Mouse (Mus musculus) lung, postnatal 0 days (tissue): ENCODE measurements at regions not wholly inside any gene's neighbourhood (a gene's known extent, or its start where the extent isn't known, plus 50 kb on each side); places are given as distances from the start of the nearest gene placed in this dataset.

Experiments used
- CTCF ChIP-seq: IDR thresholded peaks from 2 replicates; pipeline ENCODE4 v1.5.1; 2016; ENCODE audit warnings: antibody characterized with exemption, mild to moderate bottlenecking
- EP300 ChIP-seq: IDR thresholded peaks from 2 replicates; pipeline ENCODE4 v1.6.1; 2016; ENCODE audit warnings: antibody characterized with exemption, mild to moderate bottlenecking, control low read depth

GRCm38 (mm10) chr1:137040898-137041297 lies 80.7 kb upstream of the Nr5a2 start:
- TF ChIP-seq EP300 (no peak), CTCF (no peak)
